Mouse (Mus musculus): ENCODE results near the gene Hmgcs1. TPM values are rescaled to one million over a fixed set of nuclear protein-coding genes. Genes with fewer than 3 reads are reported as not detected.
"Not testable (repeated sequence)": the region's sequence is repeated elsewhere in the genome, so short reads cannot be mapped to it uniquely, and the experiment has no call there.

Gene Hmgcs1
- polyA plus RNA-seq, 1 experiment = 166 TPM

DNA sequence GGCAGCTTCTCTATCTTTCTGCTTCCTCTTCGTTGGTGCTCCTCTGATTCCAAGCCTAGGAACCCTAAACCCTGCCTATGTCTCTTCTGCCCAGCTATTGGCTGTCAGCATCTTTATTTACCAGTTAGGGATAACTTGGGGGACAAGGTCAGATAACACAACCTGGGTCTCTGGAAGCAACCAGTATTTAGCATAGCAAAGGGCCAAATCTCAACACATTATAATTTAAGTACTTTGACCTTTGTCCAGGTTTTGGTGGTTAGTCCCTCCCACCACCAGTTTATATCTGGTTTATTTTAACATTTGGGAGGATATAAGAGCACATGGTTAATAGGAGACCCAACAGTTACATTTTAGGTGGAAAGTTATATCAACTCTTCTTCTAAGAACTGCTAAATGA is 6.3 kb downstream of the Hmgcs1 start:
- H3K4me3 ChIP-seq (ENCODE audit: insufficient read depth, low read length) = no peak overlapping the region
- H3K27ac ChIP-seq (ENCODE audit: insufficient read depth, low read length) = no peak overlapping the region
- TF ChIP-seq POLR2A (IDR thresholded peaks at IDR 0.05; ENCODE audit: low read depth, low read length) (no peak), CTCF (IDR thresholded peaks at IDR 0.05; ENCODE audit: borderline replicate concordance, insufficient read depth, low read length) (no peak)
- H3K4me1 ChIP-seq (ENCODE audit: control insufficient read depth, insufficient read depth, low read length) = peaks cover 5% of the 10 kb centered on the region

DNA sequence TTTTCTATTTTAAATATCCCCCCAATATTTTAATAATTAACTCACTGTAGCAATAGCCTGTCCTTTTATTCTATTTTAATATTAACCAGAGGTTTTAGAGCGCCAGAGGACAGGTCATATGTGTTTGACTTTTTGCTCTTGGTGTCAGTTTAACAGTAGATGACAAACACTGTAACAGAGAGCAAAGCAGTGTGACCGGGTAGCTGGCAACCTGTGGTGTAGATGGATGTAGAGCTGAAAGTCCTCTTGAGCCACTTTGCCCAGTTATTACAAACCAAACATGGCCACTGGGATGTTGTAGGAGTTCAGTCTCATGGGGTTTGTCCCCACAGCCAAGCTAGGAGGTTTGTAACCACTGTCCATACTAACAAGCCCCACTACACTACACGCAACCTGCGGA is 8.3 kb downstream of the Hmgcs1 start:
- no peak overlapping the region for H3K4me3 ChIP-seq (ENCODE audit: insufficient read depth, low read length)
- peaks cover 5% of the 10 kb centered on the region for H3K4me1 ChIP-seq (ENCODE audit: control insufficient read depth, insufficient read depth, low read length)
- no peak for TF ChIP-seq POLR2A (IDR thresholded peaks at IDR 0.05; ENCODE audit: low read depth, low read length)
- no peak for TF ChIP-seq CTCF (IDR thresholded peaks at IDR 0.05; ENCODE audit: borderline replicate concordance, insufficient read depth, low read length)
- no peak overlapping the region for H3K27ac ChIP-seq (ENCODE audit: insufficient read depth, low read length)

DNA sequence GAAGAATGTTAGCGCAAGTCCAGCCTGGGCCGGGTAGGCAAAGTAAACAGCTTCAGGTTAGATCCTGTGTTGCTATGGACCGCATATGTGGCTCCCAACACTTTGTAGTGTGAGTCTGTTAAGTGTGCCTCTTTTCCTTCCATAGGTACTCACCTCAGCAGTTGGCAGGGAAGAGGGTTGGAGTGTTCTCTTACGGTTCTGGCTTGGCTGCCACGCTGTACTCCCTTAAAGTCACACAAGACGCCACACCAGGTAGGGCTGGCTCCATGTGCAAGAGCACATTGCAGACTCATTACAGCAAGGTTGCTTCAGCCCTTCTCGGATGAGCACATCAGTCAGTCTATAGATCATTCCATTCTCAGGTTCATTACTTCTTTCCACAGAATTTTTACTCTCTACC is 14.1 kb downstream of the Hmgcs1 start:
- H3K4me1 ChIP-seq (ENCODE audit: control insufficient read depth, insufficient read depth, low read length) = peaks cover 2% of the 10 kb centered on the region; the same call in 1 of the 2 replicates

DNA sequence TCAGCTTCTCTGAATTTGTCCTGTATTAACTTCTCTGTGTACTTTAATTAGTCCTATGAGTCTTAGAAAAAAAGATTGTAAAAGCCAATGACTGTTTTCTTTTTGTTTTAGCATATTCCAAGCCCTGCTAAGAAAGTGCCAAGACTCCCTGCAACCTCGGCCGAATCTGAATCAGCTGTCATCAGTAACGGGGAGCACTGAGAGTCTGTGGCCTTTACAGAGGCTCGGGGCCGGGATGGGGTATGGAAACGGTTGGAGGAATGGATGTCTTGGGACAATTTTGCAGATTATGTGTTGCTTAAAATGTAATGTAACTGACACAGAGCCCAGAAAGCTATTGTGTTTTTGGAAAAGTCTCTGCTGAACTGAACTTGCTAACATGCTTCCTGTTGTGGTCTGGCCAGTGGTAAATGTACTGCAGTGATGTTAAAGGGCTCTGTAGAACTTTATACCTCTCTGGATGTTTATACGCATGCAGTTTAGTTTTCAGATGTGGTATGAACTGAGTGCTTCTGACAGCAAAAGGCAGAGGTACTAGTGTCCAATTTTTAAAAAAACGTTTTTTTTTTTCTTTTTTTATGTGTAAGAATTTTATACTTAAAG is 16.2 kb downstream of the Hmgcs1 start:
- not testable (repeated sequence) for H3K4me1 ChIP-seq (ENCODE audit: control insufficient read depth, insufficient read depth, low read length); H3K4me3 ChIP-seq (ENCODE audit: insufficient read depth, low read length); H3K27ac ChIP-seq (ENCODE audit: insufficient read depth, low read length)

More for the DNA sequence above, 14.1 kb downstream of the Hmgcs1 start:
- Histone ChIP-seq H3K27ac (ENCODE audit: insufficient read depth, low read length) (no peak overlapping the region), H3K4me3 (ENCODE audit: insufficient read depth, low read length) (no peak overlapping the region)
- TF ChIP-seq POLR2A (IDR thresholded peaks at IDR 0.05; ENCODE audit: low read depth, low read length) (no peak), CTCF (IDR thresholded peaks at IDR 0.05; ENCODE audit: borderline replicate concordance, insufficient read depth, low read length) (no peak)

DNA sequence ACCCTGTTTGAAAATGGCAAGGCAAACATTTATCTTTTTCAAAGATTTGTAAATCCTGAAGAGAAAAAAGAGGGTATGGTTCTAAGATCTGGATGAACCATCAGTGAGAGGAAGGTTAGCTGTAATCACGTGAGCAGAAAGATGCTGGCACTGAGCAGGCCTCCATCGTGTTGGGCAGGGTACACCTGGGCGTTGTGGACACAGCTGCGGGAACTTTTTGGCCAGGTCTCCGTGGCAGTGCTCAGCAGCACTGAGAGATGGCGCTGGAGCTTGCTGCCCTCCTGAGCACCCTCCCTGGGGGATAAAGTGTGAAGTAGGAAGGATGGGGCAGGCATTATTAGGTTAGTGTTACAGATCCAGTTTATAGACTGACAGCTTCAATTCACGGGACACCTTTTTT is 16.8 kb downstream of the Hmgcs1 start:
- TF ChIP-seq POLR2A (IDR thresholded peaks at IDR 0.05; ENCODE audit: low read depth, low read length) = no peak
- no peak for TF ChIP-seq CTCF (IDR thresholded peaks at IDR 0.05; ENCODE audit: borderline replicate concordance, insufficient read depth, low read length)
- Histone ChIP-seq H3K4me3 (ENCODE audit: insufficient read depth, low read length) (no peak overlapping the region), H3K27ac (ENCODE audit: insufficient read depth, low read length) (no peak overlapping the region), H3K4me1 (ENCODE audit: control insufficient read depth, insufficient read depth, low read length) (peaks cover 2% of the 10 kb centered on the region; the same call in 1 of the 2 replicates)

DNA sequence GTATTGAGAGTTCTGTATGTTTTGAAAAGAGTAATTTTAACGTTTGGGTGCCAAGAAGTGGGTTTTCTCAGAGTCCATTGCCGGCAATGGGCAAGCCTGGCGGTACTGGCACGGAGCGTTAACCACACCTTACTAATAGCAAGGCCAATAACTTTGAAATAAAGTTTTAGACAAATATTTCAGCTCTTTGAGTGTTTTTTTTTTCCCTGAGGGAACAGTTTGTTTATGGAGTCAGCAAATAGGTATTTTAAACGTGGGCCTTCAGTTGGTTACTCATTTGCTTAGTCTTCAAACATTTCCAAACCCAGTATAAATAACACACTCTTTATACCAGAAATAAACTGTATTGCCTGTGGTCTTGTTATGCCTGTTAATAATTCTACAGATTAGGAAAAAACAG is 17.7 kb downstream of the Hmgcs1 start:
- Histone ChIP-seq H3K4me3 (ENCODE audit: insufficient read depth, low read length) (no peak overlapping the region), H3K4me1 (ENCODE audit: control insufficient read depth, insufficient read depth, low read length) (peaks cover 2% of the 10 kb centered on the region; the same call in 1 of the 2 replicates), H3K27ac (ENCODE audit: insufficient read depth, low read length) (no peak overlapping the region)
- no peak for TF ChIP-seq CTCF (IDR thresholded peaks at IDR 0.05; ENCODE audit: borderline replicate concordance, insufficient read depth, low read length)
- no peak for TF ChIP-seq POLR2A (IDR thresholded peaks at IDR 0.05; ENCODE audit: low read depth, low read length)

DNA sequence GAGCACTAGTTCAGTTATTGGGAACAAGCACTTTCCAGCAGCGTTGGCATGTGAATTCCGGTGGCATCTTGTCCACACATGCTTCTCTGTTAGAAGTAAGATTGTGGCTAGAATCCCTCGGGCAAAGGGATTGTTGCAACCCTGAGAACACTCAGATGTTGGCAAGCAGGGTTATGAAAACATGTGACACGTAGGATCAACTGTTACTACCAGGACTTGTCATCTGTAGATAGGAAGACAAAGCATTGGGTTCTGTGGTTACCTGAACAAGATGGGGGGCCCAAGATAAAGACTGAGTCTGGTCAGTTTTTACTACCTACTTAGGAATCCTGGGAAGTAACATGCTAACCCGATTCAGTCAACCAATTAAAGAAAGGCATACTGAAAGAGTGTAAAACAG is 18.8 kb downstream of the Hmgcs1 start:
- peaks cover 2% of the 10 kb centered on the region; the same call in 1 of the 2 replicates for H3K4me1 ChIP-seq (ENCODE audit: control insufficient read depth, insufficient read depth, low read length)
- no peak overlapping the region for H3K27ac ChIP-seq (ENCODE audit: insufficient read depth, low read length)
- TF ChIP-seq POLR2A (IDR thresholded peaks at IDR 0.05; ENCODE audit: low read depth, low read length) (no peak), CTCF (IDR thresholded peaks at IDR 0.05; ENCODE audit: borderline replicate concordance, insufficient read depth, low read length) (no peak)
- H3K4me3 ChIP-seq (ENCODE audit: insufficient read depth, low read length) = no peak overlapping the region

DNA sequence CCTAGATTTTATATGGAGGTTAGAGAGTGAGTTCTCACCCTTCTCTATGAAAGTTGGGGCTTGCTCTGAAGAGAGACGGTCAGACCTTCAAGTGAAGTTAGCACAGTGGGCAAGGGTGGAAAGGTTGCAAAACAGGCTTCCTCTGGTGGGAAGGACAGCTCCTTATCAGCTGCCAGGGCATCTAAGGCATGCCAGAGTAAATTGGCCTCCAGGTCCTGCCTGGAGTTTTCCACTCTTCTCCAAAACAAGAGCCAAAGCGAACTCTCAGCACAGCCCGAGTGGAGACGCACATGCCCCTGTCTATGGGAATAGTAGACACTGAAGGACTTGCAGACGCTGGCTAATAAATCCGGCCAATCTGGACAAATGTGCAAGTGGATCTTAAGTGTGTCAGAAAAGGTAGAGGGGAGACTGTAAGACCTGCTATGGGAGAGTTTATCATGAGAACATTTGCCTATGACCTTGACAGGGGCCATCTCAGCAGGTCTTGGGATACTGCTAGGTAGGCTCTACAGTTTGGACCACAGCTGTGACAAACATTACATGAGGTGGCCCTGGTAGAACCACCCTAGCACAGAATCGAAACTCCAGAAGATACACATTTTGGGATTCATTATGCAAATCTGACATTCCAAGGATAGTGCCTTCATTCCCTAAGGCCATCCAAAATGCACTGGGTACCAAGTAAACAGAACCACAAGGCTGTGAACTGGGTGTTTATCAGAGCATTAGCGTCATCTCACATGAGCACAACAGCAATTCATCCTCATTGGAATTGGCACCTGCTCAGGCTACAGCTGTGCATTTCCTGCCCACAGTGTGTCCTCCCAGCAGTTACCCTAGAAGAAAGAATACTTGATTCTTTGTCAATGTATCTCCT is 19.4 kb downstream of the Hmgcs1 start:
- no peak for TF ChIP-seq POLR2A (IDR thresholded peaks at IDR 0.05; ENCODE audit: low read depth, low read length)
- TF ChIP-seq CTCF (IDR thresholded peaks at IDR 0.05; ENCODE audit: borderline replicate concordance, insufficient read depth, low read length) = no peak
- Histone ChIP-seq H3K4me1 (ENCODE audit: control insufficient read depth, insufficient read depth, low read length) (peaks cover 2% of the 10 kb centered on the region; the same call in 1 of the 2 replicates), H3K27ac (ENCODE audit: insufficient read depth, low read length) (no peak overlapping the region), H3K4me3 (ENCODE audit: insufficient read depth, low read length) (no peak overlapping the region)

DNA sequence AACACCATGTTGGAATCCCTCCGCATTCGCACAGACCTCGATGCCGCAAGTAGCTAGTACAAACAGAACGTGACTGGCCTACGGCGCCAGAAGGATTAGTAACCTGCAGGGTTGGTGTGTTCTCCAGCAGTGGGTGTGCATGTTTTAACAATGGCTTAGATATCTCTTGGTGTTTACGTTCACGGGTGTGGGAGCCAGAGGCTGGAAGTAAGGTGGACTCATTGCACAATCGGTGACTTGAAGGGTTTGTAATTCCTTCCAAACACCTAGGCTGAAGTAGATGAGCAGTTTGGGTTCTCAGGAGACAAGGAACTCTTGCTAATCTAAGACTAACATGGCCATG is 20.1 kb downstream of the Hmgcs1 start:
- TF ChIP-seq CTCF (IDR thresholded peaks at IDR 0.05; ENCODE audit: borderline replicate concordance, insufficient read depth, low read length) (no peak), POLR2A (IDR thresholded peaks at IDR 0.05; ENCODE audit: low read depth, low read length) (no peak)
- H3K27ac ChIP-seq (ENCODE audit: insufficient read depth, low read length) = no peak overlapping the region
- H3K4me1 ChIP-seq (ENCODE audit: control insufficient read depth, insufficient read depth, low read length) = peaks cover 2% of the 10 kb centered on the region; the same call in 1 of the 2 replicates
- H3K4me3 ChIP-seq (ENCODE audit: insufficient read depth, low read length) = no peak overlapping the region

DNA sequence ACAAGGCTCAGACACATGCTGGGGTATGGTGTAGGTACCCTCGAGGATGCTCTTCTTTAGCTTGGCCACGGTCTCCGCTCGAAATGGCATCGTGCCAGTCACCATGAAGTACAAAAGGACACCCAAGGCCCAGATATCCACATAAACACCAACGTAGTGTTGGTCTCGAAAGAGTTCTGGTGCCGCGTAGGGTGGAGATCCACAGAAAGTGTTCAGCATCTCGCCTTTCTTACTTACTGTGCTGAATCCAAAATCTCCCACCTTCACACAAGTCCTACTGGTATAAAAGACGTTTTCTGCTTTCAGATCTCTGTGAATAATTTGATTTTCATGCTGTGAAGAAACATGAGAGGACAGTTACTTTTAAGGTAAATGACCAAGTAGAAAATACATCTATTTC is 22.3 kb downstream of the Hmgcs1 start:
- H3K27ac ChIP-seq (ENCODE audit: insufficient read depth, low read length) = no peak overlapping the region
- TF ChIP-seq CTCF (IDR thresholded peaks at IDR 0.05; ENCODE audit: borderline replicate concordance, insufficient read depth, low read length) = no peak
- no peak for TF ChIP-seq POLR2A (IDR thresholded peaks at IDR 0.05; ENCODE audit: low read depth, low read length)
- no peaks in the 10 kb centered on the region for H3K4me1 ChIP-seq (ENCODE audit: control insufficient read depth, insufficient read depth, low read length)
- H3K4me3 ChIP-seq (ENCODE audit: insufficient read depth, low read length) = no peak overlapping the region

Measured in embryonic fibroblast, embryonic 13.5 days (primary cell).